Comparison of ENCODE assay signal across 23 mouse cellular contexts in genomic region chr17:48786501-48786900, GRCm38 (mm10).
"Had no signal": no experiment of that assay in that cellular context is flagged by ENCODE, and none has a peak within 500 bp of the region (broad histone marks: within the 10 kb centered on the region; RNA-seq: fewer than 3 reads in every experiment).

No protein-coding gene starts in this region.

- H3K4me3 ChIP-seq: gastrocnemius, adult 2 months; heart, embryonic 10.5 days; heart, embryonic 12.5 days; hindbrain, embryonic 13.5 days; hindbrain, embryonic 15.5 days; kidney, embryonic 15.5 days; limb, embryonic 13.5 days had no signal

- H3K4me1 ChIP-seq: heart, embryonic 10.5 days; heart, embryonic 12.5 days; hindbrain, embryonic 13.5 days; kidney, embryonic 15.5 days; limb, embryonic 13.5 days had no signal

- H3K4me2 ChIP-seq: heart, embryonic 12.5 days; hindbrain, embryonic 13.5 days; hindbrain, embryonic 15.5 days; kidney, embryonic 15.5 days; limb, embryonic 13.5 days had no signal

- ATAC-seq: hindbrain, postnatal 0 days; intestine, embryonic 16.5 days had no signal

- H3K36me3 ChIP-seq: heart, embryonic 10.5 days; heart, embryonic 12.5 days; hindbrain, embryonic 13.5 days; hindbrain, embryonic 15.5 days; kidney, embryonic 15.5 days; limb, embryonic 13.5 days had no signal

- H3K27ac ChIP-seq: gastrocnemius, adult 2 months; heart, embryonic 10.5 days; hindbrain, embryonic 13.5 days; hindbrain, embryonic 15.5 days; hindbrain, postnatal 0 days; kidney, embryonic 15.5 days; kidney, postnatal 0 days; limb, embryonic 13.5 days had no signal

- DNase-seq: gastrocnemius, adult 2 months; gastrocnemius, postnatal 10 days; gastrocnemius, postnatal 25 days; heart, adult 18-20 months; heart, postnatal 10 days; heart, postnatal 36 days; kidney, adult 11 months; kidney, adult 2 months; kidney, adult 9 months; kidney, postnatal 14 days; kidney, postnatal 36 days; layer of hippocampus, adult 9-11 months; layer of hippocampus, postnatal 36 days; left cerebral cortex, postnatal 4 days had no signal

- H3K9ac ChIP-seq: heart, embryonic 12.5 days; hindbrain, embryonic 13.5 days; hindbrain, embryonic 15.5 days; kidney, embryonic 15.5 days; limb, embryonic 13.5 days had no signal

- H3K9me3 ChIP-seq: heart, embryonic 10.5 days; heart, embryonic 12.5 days; hindbrain, embryonic 13.5 days; hindbrain, embryonic 15.5 days; kidney, embryonic 15.5 days; limb, embryonic 13.5 days had no signal

- H3K27me3 ChIP-seq: heart, embryonic 12.5 days; hindbrain, embryonic 15.5 days; kidney, embryonic 15.5 days; limb, embryonic 13.5 days had no signal
